Mouse (Mus musculus) embryo, embryonic 9.5 days (tissue): ENCODE data around the gene B430306N03Rik.

Experiments
- DNase-seq: peaks from one replicate; pipeline ENCODE4 v3.0.0-alpha.2; 2017; ENCODE audit errors: extremely low spot score

B430306N03Rik gene

DNA sequence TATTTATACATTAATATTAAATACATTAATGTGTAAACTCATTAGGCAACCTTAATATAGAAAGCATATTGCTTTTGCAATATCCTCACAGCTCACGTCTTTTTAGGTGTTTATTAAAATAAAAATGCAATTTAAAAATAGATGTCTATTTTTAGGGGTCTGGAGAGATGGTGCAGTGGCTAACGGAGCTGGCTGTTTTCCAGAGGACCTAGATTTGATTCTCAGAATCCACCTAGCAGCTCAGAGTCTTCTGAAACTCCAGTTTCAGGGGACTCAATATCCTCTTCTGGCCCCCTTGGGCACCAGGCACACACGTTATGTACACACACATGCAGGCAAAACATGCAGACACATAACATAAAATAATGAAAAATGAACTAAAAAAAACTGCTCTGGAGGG, 46.4 kb downstream of the B430306N03Rik start:
- no peak for DNase-seq

DNA sequence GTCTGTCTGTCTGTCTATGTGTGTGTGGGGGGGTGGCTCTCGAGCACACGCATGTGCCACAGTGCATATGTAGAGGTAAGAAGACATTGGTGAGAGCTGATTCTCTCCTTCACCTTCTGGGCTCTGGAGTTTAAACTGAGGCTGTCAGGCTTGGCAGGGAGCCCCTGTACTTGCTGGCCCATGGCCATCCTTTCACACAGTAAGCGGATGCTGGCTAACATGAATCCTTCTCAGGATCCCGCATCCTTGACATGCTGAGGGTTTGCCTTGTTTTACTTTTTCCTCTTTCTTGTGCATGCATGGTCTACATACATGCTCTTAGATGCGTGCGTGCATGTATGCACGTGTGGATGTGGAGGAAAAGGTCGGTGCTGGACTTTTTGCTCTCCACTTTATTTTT, 47.0 kb downstream of the B430306N03Rik start:
- no peak for DNase-seq

DNA sequence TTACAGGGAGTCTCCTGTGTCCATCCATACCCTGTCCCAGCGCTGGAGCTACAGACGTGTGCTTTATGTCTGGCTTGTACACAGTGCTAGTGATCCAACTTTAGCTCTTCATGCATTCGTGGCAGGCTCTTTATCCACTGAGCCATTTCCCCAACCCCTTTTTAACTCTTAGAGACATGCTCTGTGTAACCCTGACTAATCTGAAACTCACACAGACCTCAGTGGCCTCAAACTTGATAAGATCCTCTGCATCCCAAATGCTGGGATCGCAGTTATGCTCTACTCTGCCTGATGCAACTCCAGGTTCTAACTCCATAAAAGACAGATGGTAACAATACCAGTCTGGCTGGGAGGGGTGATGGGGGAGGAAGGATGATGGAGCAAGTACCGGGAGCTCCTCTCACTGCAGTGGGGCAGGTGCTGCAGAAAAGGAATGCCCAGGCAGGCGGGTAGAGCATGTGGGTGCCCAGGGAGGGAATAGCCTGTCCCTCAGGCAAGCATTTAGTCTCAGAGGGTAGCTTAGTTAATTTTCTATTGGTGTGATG, 47.6 kb downstream of the B430306N03Rik start:
- no peak for DNase-seq

DNA sequence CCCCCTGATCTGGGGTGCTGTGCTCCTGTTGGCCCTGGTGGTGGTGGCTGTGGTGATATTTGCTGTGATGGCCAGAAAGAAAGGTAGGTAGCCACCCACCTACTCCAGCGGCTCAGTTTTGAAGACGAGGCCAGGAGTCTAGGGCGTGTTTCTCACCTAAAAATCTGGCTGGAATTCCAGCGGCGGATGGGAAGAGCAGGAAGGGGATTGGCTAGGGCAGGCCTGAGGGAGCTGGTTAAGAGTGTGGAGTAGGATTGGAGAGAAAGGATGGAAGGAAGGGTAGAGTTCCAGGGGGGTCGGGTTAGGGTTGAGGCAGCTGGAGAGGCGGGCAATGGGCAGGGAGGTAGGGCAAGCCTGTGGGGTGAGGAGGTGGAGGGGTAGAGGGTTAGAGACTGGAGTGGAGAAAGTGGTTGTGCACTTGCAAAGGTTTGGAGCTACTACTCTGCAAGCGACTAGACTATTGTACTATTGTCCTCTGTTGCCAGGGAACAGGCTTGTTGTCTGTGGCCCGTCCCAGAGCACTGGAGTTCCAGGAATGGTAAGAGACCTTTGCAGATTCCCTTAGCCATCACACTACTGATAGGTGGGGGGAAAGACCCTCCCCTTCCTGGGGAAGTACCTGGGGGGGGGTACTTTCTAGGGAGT, 49.7 kb downstream of the B430306N03Rik start:
- DNase-seq = no peak

DNA sequence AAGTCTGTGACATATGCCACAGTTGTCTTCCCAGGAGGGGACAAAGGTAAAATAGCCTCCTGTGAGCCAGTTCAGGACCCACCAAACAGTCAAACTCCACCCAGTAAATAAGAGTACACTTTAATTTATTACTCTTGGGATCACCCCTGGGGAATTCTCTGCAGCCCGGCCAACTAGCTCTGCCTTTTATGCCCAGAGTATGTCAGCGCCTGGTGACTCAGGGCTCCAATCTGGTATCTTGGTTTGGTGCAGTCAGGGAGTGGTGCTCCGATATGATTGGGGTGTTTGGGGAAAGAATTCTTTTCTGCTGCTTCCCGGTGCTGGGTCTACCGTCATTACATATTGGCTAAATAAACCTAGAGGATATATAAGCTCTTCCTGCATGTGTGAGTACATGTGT, 50.9 kb downstream of the B430306N03Rik start:
- no peak for DNase-seq

DNA sequence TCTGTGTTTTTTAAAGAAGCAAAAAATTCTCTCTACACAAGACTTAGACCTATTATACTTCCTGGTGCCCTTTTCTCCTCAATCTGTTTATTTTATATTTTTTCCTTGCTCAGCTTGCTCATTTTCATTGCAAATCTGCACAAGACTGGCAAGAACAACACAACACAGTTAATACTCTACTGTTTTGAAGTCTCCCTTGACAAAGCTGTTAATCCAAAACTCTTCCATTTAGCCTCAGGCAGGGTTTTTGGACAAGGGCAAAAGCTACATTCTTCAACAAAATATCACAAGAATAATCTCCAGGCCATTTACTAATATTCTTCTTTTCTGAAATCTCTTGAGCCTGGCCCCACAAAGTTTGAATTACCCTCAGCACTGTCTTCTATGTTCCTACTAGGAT, 55.7 kb downstream of the B430306N03Rik start:
- DNase-seq = no peak

DNA sequence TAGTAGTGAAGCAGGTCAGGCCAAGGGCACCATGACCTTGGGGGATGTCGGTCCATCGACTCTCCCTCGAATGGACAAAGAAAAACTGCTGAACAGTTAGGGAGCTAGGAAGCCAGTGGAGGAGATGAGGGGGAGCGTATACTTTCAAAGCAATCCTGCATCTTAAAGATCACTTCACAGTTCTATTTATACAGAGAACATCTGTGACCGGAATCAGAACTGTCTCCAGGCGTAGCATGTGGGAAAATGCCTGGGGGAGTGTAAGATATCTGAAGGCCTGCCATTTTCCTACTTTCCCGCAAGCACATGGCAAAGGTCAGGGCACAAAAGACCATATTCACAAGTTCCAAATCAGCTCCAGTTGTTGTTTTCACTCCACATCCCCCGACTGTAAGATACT, 57.0 kb downstream of the B430306N03Rik start:
- DNase-seq = no peak

DNA sequence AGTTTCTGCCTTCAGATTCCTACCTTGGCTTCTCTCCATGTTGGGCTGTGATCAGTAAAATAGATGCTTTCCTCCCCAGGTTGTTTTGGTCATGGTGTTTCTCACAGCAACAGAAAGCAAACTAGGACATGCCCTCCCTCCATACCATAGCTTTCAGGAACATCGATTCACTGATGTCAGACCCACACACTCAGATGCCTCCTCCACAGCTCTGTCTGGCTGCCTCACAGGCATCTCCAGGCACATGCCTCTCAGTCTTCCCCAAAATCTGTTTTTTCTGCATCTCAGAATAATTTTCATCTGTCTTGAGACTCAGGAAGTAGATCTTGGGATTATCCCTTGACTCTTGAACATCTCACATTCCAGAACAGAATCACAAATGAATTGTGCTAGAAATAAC, 60.2 kb downstream of the B430306N03Rik start:
- DNase-seq = no peak
